Mouse (Mus musculus) hematopoietic multipotent progenitor cell, adult 10-12 weeks (in vitro differentiated cells): ENCODE data around the gene Higd1c. TPM values are rescaled to one million over a fixed set of nuclear protein-coding genes. Genes with fewer than 3 reads are reported as not detected.

Experiments
- polyA plus RNA-seq: library from polyadenylated mRNA; stranded (reverse); fragments of >175 nt; gene quantifications from 2 replicates; pipeline ENCODE4 v1.2.3, GENCODE M21; 2012; ENCODE audit warnings: low replicate concordance

The Higd1c gene
- not detected in 2 replicates for polyA plus RNA-seq

GRCm38 (mm10) chr15:100364242-100364641, at the start of gene Higd1c:
Gene Higd1c (plus strand): TSS chr15:100364542.

GRCm38 (mm10) chr15:100334629-100335028, 29.7 kb upstream of the Higd1c start, which contains the start of gene Mettl7a3:
Gene Mettl7a3 (plus strand): TSS chr15:100334929.

DNA sequence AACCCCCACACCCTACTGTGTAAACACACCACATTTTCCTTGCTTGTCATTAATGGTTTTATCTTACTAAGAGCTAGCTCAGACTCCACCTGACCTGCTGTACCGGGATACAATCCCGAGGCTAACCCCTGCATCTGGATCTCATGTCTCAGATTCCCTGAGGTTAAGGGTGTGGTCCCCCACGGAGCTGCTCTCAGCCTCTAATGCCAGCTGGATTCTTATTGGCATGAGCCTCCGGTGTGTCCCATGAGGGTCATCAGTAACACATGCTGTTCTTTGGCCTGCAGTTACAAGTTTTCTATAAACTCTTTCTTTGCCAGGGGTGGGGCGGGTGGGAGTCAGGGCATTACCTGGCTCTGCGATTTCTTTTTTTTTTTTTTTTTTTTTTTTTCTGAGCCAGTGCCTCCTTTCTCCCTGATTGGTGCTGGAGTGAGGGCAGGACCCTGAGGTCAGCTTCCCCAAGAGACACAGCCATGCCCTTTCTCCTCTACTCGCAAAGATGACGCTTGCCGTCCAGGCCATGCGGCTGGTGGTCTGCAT, 11.6 kb upstream of the Higd1c start, which contains the start of the genes Methig1 and Mettl7a2:
TSS of gene Methig1 (plus strand) at position 439 of the 540 bp plus-strand sequence.
TSS of gene Mettl7a2 (plus strand) at position 490 of the 540 bp plus-strand sequence.

GRCm38 (mm10) chr15:100421758-100422197, 57.4 kb downstream of the Higd1c start, which contains the start of gene Gm5475:
Gene Gm5475 (plus strand): TSS chr15:100422147.

DNA sequence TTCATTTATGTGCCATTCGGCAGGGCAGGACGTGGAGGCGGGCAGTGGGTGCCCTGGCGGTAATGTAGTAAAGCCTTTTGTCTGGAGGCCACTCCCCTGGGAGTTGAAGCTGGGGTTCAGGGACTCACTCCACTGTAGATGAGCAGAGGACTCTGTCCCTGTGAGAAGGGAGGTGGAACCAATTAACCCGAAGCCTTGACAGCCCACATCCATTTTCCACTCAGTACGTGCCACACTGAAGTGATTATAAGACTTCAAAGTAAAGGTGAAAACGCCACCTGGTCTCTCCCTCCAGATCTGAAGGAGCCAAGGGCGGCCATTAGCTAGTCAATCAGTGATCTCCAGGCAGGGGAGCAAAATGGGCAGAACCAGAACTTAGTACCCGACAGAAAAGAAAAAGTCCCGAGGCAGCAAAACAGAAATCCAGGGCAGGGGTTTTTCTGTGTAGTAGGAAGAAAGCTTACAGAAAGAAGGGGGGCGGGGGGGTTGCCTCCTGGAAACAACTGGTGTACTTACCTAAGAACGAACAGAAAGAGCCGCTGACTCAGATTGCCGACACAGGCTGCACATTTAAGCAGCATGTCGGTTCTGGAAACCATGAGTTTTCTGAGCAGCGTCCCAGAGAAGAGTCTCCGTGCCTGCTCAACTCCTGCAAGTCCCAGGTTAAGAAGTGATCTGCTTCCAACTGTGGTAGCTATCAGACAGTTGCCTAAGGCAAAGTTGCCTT, 60.2 kb downstream of the Higd1c start, which contains the start of gene Slc11a2:
TSS of gene Slc11a2 (minus strand) at position 677 of the 727 bp plus-strand sequence.

Other genes starting within 250 kb of the Higd1c start
- gene Atf1, start 136.7 kb upstream of the Higd1c start, polyA plus RNA-seq = 32.7 and 55.2 TPM in 2 replicates
- not detected in 2 replicates for gene Tmprss12, start 83.7 kb upstream of the Higd1c start, polyA plus RNA-seq
- gene Mettl7a1, start 60.4 kb upstream of the Higd1c start, polyA plus RNA-seq = 31.8 and 54.7 TPM in 2 replicates
- gene Mettl7a3, start 29.6 kb upstream of the Higd1c start, polyA plus RNA-seq = not detected in 2 replicates
- not detected in 2 replicates for gene Methig1, start 11.4 kb upstream of the Higd1c start, polyA plus RNA-seq
- gene Mettl7a2, start 11.3 kb upstream of the Higd1c start, polyA plus RNA-seq = not detected in 2 replicates
- 0.05 TPM in 1 of 2 replicates, not detected in the other for gene Gm5475, start 57.6 kb downstream of the Higd1c start, polyA plus RNA-seq
- gene Slc11a2, start 60.5 kb downstream of the Higd1c start, polyA plus RNA-seq = 2.2 and 3.5 TPM in 2 replicates
- 13.1 and 38.6 TPM in 2 replicates for gene Letmd1, start 104.5 kb downstream of the Higd1c start, polyA plus RNA-seq
- gene Csrnp2, start 130.9 kb downstream of the Higd1c start, polyA plus RNA-seq = 1.7 and 2.5 TPM in 2 replicates
- 3.1 and 3.6 TPM in 2 replicates for gene Tfcp2, start 187.5 kb downstream of the Higd1c start, polyA plus RNA-seq
- gene Pou6f1, start 235.4 kb downstream of the Higd1c start, polyA plus RNA-seq = 86.9 and 151 TPM in 2 replicates